Mouse (Mus musculus) olfactory bulb, adult 2 months (tissue): ENCODE data around the gene Hist1h4f. TPM values are rescaled to one million over a fixed set of nuclear protein-coding genes. Genes with fewer than 3 reads are reported as not detected.
A peak's percentile ranks its signal among the peaks of the same experiment; 100 is the strongest.
"Not testable (repeated sequence)": the region's sequence is repeated elsewhere in the genome, so short reads cannot be mapped to it uniquely, and the experiment has no call there.

Experiments
- H3K27ac ChIP-seq: fragments of 200-500 bp; 2 replicates; pipeline ENCODE4 v1.5.1; 2012; ENCODE audit warnings: low read depth, low read length; ENCODE audit not compliant: insufficient read depth
- H3K4me1 ChIP-seq: fragments of 200-500 bp; 2 replicates; pipeline ENCODE4 v1.6.1; 2012; ENCODE audit warnings: low read length; ENCODE audit not compliant: control insufficient read depth, insufficient read depth
- H3K4me3 ChIP-seq: fragments of 200-500 bp; 2 replicates; pipeline ENCODE4 v1.5.1; 2012; ENCODE audit warnings: mild to moderate bottlenecking, low read depth, low read length, moderate library complexity; ENCODE audit not compliant: insufficient read depth
- CTCF ChIP-seq: fragments of 200-500 bp; IDR thresholded peaks from 2 replicates; pipeline ENCODE4 v1.5.1; 2012; ENCODE audit warnings: low read depth, mild to moderate bottlenecking, low read length, moderate library complexity; ENCODE audit not compliant: insufficient read depth
- POLR2A ChIP-seq: fragments of 200-500 bp; IDR thresholded peaks from 2 replicates; pipeline ENCODE4 v1.6.1; 2012; ENCODE audit warnings: mild to moderate bottlenecking, low read depth, low read length, moderate library complexity; ENCODE audit not compliant: insufficient read depth
- WGBS: fragments of 180-500 bp; shearing (Covaris S2); methylation state at CpG from one replicate; pipeline ENCODE4 v1.1.7; 2018; 5-methylcytosine and 5-hydroxymethylcytosine counted together
- polyA plus RNA-seq: library from polyadenylated mRNA; stranded (reverse); fragments of >200 nt; gene quantifications from 2 replicates; pipeline ENCODE4 v1.2.4, GENCODE M21; 2012; ENCODE audit warnings: low replicate concordance; ENCODE audit not compliant: missing spikeins, insufficient read depth, insufficient read length

Gene Hist1h4f
- not detected in 2 replicates for polyA plus RNA-seq

DNA sequence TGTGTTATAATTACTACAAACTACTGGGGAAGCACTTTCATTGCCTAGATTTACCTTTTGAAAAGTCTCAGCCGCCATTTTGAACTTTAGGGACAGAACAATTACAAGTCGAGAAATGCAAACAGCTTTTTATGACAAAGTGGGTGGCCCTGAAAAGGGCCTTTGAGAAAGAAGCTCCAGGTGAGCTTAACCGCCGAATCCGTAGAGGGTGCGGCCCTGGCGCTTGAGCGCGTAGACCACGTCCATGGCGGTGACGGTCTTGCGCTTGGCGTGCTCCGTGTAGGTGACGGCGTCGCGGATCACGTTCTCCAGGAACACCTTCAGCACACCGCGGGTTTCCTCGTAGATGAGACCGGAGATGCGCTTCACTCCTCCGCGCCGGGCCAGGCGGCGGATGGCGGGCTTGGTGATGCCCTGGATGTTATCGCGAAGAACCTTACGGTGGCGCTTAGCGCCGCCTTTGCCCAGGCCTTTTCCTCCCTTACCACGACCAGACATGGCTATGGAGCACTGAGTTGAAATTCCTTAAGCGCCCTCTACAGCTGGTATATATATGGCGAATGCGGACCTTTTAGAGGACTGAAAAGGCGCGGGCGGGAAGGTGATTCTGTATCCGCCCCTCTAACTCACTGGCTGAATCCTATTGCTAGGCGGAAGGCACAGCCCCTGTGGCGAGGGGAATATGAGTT lies at the start of gene Hist1h4f:
Gene Hist1h4f, minus strand, starts transcription at position 503 of the 689 bp plus-strand sequence.
- H3K4me1 ChIP-seq: not testable (repeated sequence)
- Histone ChIP-seq H3K27ac (peak within 1 kb of the TSS; percentile 82), H3K4me3 (peak within 1 kb of the TSS; percentile 53)
- under 1% methylated on average over 47 of the region's 47 CpGs for WGBS
- TF ChIP-seq POLR2A: peak; percentile 78

DNA sequence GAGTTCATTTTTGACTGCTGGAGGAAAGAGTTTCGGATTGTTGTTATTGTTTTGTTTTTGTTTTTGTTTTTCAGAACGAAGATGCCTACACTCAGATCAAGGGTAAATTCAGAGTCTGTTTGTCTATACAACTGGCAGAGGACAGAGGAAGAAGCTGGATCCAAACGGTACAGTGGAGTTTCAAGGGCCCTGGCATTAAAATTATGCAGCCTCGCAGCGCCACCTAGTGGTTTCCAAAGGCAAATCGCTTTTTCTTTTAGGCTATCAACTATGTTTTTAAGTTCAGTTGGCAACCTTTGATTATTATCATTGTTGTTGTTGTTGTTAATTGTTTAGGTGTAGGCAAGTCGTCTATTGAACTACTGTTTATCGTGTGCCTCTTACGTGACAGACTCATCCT lies 46.5 kb upstream of the Hist1h4f start:
- H3K27ac ChIP-seq: no peak overlapping the region
- 6% methylated on average over 9 of the region's 9 CpGs for WGBS
- H3K4me3 ChIP-seq: no peak overlapping the region
- no peak for TF ChIP-seq CTCF
- TF ChIP-seq POLR2A: no peak
- H3K4me1 ChIP-seq: no peaks in the 10 kb centered on the region

DNA sequence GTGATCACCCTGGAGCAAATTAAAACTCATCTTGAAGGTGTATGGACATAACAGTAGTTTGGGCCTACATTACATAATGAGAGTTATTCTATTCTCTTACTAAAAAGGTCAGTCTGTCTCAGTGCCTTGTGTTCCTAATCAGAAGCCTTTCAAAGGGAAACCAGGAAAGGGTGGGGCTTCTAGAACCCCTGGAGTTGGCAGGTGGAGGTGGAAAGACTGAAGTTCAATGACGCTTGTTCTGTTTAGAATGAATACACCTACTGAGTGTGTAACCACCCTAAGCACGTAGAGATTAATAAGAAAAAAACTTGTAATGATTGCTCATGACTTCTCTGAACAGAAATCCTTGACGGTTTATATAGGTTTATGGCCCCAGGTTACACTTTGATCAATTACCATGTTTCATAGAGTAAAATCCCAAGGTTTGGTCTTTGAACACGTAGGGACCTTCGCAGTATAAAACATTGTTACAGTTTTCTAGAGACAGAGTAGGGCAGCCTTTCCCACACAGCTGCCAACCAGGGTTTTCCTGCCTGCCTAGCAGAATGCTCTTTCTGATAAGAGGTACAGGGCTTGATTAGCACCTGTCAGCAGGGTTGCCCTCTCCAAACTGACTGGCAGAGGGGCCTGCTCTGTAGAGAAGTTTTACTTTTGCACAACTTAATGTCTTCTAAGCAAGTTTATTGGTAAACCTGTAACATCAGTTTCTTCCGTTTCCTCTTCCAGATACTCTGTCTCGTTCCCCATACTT lies 44.3 kb upstream of the Hist1h4f start:
- H3K4me1 ChIP-seq: no peaks in the 10 kb centered on the region
- no peak overlapping the region for H3K27ac ChIP-seq
- no peak overlapping the region for H3K4me3 ChIP-seq
- no peak for TF ChIP-seq CTCF
- TF ChIP-seq POLR2A: no peak
- WGBS: 91% methylated on average over 7 of the region's 7 CpGs

DNA sequence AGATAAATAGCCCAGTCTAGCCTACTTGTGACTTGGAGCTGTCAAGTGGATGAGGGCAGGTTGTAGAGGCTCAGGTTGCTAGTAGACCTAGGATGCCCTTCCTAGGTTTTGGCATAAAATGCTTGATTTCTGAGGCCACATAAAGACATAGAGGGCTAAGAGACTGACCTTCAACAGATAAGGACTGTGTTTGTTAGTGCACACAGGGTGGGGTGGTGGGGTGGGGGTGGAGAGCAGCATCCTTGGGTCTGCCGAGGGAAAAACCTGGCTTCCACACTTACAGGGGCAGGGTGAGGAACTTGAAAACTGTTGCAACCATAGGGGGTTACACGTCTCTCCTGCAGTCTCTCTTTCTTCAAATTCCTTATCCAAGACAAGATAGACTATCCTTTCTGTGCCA lies 43.7 kb upstream of the Hist1h4f start:
- H3K27ac ChIP-seq: no peak overlapping the region

DNA sequence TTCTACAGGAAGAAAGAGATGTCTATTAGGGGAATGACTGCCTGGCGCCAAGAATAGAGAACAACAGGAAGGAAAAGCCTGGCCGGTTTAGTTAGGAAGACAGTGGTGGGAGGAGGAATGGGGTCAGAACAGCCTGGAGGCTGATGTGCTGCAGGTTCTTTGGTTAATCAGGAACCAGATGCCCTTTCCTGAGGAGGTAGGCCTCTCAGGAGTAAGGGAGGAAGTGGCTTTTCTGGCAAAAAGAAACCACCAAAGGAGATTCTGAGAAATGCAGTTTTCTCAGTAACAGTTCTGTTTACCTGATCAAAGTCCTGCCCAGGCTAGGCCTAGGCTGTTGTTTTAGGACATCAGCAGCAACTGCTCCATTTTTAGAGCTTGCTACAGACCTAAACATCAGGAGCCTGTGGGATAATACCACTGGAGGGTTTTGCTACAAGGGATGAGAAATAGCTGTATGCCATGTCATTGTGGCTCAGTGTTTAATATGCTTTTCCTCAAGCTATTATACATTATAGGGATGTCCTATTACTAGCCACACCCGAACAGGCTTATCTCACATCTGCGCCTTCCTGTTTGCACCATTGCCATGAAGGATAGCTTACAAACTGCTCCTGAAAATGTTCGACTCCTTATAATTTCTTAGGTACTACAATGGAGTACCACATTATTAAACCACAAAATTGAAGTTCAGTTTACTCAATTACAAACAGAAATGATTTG lies 41.8 kb upstream of the Hist1h4f start:
- 85% methylated on average over 5 of the region's 5 CpGs for WGBS
- no peak for TF ChIP-seq CTCF
- TF ChIP-seq POLR2A: no peak
- Histone ChIP-seq H3K4me1 (no peaks in the 10 kb centered on the region), H3K4me3 (no peak overlapping the region), H3K27ac (no peak overlapping the region)

More for the DNA sequence above, 43.7 kb upstream of the Hist1h4f start:
- no peaks in the 10 kb centered on the region for H3K4me1 ChIP-seq
- TF ChIP-seq POLR2A: no peak
- no peak for TF ChIP-seq CTCF
- 86% methylated on average over 2 of the region's 2 CpGs for WGBS
- no peak overlapping the region for H3K4me3 ChIP-seq

DNA sequence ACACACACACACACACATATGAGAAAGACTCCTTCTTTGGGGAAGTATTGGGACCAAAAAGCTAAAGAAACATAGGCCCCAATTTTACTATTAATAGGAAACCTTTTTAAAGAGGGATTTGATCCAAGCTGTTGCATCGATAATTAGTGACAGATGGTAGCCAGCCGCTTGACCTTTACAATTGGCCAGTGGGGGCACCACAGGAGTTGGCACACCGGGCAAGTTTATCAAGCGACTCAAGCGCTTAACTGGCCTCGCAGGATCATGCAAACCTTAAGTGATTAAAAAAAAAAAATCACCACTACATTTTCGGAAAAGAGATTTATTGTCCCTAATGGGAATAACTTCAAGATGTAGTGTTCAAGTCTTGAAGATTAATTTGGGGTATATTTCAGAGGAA lies 41.2 kb upstream of the Hist1h4f start:
- Histone ChIP-seq H3K4me1 (no peaks in the 10 kb centered on the region), H3K27ac (no peak overlapping the region), H3K4me3 (no peak overlapping the region)
- WGBS: 75% methylated on average over 7 of the region's 7 CpGs
- TF ChIP-seq CTCF: no peak
- TF ChIP-seq POLR2A: no peak

DNA sequence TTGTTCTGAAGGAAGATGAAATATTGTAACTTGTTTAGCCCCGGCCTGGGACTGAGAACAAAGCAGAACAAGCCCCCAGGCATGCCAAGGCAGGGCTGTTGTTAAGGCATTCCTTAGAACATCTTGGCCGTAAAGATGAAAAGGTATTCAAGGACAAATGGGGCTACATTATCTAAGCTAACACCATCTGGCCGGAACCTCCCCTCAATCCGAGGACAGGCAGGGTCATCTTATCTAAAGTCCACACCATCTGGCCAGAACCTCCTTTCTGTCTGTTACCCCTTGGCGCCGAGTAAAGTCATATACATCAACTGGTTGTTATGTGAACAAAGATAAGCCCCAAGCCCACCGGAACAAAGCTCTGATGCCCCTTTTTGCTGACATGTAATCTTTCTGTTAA lies 40.4 kb upstream of the Hist1h4f start:
- not testable (repeated sequence) for H3K4me1 ChIP-seq, H3K27ac ChIP-seq, H3K4me3 ChIP-seq
- 94% methylated on average over 7 of the region's 7 CpGs for WGBS

DNA sequence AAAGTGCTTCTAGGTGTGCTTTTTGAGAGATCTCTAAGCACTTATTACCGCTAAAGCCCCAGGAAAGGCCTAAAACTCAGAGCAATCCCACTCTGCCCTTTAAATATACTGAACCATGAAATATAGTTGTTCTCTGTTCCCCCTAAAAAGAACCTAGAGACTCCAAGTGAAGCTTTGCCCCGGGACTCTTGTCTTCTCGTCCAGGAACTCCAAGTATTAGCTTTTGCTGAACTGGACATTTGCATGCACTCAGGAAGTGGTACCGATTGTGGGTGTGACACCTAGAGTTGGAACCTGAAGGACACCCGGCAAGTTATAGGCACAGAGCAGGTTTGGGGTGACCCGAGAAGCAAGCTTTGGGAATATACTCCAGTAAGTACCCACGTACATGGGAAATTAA lies 39.8 kb upstream of the Hist1h4f start:
- no peaks in the 10 kb centered on the region for H3K4me1 ChIP-seq
- no peak for TF ChIP-seq POLR2A
- TF ChIP-seq CTCF: no peak
- no peak overlapping the region for H3K27ac ChIP-seq
- no peak overlapping the region for H3K4me3 ChIP-seq
- WGBS: 95% methylated on average over 7 of the region's 7 CpGs

DNA sequence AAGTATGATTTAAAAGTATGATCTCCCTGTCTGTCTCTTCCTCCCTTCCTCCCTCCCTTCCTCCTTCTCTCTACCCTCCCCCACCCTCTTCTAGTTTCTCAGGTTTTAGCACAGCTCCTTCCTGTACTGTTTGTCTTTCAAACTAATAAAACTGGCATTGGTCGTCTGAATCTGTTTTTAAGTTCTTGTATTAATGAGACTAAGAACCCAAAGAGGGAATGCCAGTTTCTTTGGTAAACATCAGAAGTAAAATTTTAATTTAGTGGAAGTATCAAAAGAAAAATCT lies 35.4 kb upstream of the Hist1h4f start:
- Histone ChIP-seq H3K4me3 (no peak overlapping the region), H3K4me1 (peaks cover 3% of the 10 kb centered on the region; the same call in 1 of the 2 replicates), H3K27ac (no peak overlapping the region)
- TF ChIP-seq CTCF (no peak), POLR2A (no peak)
- 5% methylated on average over 1 of the region's 1 CpGs for WGBS
